Mouse (Mus musculus) adipocyte (in vitro differentiated cells): Measurements from ENCODE around the gene Trmo.

Experiments
- DNase-seq: peaks from one replicate; pipeline ENCODE4 v3.0.0-alpha.2; 2016; ENCODE audit warnings: low spot score

The Trmo gene

DNA sequence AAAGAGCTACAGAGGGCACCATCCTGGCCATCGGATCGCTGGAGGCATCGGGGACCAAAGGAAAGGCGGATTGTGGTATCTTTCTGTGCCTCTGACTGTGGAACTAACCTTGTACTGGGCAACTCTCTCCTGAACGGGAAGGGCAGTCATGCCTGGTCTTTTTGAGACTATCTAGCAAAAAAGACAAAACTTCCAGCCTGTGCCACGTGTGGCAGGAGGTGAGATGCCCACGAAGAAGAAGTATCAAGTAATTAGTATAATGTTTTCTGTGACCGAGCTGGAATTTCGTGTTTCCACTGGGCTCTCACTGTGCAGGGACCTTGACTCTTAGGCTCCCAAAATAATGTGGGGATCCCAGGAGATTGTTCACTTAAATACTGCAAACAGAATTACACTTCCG, 50.2 kb downstream of the Trmo start:
- no peak for DNase-seq

DNA sequence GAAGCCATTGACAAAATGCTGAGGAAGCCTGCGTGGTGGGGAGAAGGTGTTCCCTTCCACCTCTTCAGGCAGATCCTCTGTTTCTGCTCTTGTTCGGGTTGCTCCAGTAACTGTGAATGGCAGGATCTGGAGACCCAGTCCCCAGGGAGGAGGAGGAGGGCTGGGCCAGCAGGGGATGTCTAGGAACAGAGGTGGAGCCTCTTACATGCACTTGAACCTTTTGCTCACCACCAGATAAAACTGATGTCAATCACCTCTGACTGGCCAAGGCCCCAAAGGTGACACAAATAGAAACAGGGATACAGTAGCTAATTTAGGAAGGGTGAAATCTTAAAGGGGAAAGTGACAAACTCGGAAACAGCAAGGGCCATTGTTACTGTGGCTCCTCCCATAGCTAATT, 51.2 kb downstream of the Trmo start:
- DNase-seq = no peak

DNA sequence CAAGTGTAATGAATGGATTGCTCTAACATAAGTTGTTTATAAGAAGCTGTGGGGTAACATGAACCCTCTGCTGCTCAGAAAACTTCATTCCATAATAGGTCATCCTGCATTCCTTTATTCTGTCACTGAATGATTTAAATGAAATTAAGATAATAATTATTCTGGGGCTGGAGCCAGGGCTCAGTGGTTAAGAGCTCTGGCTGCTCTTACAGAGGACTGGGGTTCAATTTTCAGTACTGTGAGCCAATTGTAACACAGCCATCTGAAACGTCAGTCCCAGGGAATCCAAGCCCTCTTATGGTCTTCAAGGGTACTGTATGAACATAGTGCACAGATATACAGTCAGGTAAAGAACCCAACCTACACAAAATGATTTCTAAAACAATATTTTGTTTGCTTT, 53.4 kb downstream of the Trmo start:
- peak; percentile 12 for DNase-seq

DNA sequence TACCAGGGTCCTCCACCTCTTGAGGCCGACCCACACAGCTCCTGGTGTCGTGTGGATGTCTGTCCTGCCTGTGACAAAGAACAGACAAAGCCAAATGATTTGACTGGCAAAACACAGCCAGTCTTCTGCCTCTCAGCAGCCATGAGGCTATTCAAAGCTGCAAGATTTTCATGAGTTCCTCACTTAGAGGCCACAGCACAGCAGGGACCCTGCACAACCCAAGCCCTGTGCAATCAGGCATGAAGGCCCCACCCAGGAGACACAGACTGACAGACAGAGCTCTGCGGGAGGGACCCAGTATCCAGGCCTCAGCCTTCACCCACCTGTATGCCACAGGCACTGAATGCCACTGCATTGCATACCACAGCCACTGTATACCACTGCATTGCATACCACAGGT, 60.3 kb downstream of the Trmo start:
- DNase-seq = no peak
